Mouse (Mus musculus) megakaryocyte, embryonic 14.5 days (primary cell): ENCODE results near the gene Tut7.

Experiments used
- FLI1 ChIP-seq: IDR thresholded peaks from 2 replicates; pipeline ENCODE4 v1.6.1; 2012; ENCODE audit warnings: low read length, inconsistent platforms, mixed read lengths
- GATA1 ChIP-seq: IDR thresholded peaks from 3 replicates; pipeline ENCODE4 v1.6.1; 2012; ENCODE audit warnings: mixed read lengths, low read length, inconsistent platforms, borderline replicate concordance

GRCm38 (mm10) chr13:59735190-59735589 lies 87.8 kb downstream of the Tut7 start:
- TF ChIP-seq GATA1, result no peak
- no peak for TF ChIP-seq FLI1
